Mouse (Mus musculus): Measurements from ENCODE around the gene Camk1g.

The Camk1g gene

DNA sequence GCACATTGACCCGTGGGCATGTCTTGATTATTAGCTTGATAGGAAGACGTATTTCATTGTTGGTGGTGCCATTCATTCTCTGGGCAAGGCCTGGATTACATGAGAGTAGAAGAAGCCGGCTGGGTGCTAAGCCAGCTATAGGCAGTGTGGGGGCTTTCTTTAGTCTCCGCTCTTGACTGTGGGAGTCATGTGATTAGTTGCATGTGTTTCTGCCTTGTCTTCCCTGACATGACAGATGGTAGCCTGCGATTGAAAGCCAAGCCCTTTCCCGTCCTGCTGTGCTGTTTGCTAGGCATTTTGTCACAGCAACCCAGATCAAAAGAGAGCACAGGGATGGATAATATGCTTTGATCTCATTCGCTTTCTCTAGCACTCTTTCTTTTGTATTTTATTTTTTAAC is 64.7 kb downstream of the Camk1g start:
- CTCF ChIA-PET: no interaction called here

DNA sequence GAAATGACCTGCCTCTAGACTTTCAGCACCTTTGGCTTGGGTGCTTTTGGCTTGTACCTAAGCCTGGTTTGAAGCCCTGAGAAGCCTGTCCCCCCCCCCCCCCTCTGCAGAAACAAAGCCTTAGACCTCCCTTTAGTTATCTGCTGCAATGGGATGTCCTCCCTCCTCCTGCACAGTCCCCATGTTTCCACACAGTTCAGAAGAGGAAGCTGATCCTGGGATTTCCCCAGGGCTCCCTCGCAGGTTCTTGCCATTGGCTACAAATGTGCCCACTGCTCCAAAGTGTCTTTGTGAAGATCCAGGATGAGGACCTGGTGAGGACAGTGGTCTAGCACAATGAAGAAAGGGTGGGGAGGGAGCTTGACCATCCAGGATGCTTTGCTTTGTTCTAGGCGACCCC is 67.0 kb downstream of the Camk1g start:
- CTCF ChIA-PET: no interaction called here

DNA sequence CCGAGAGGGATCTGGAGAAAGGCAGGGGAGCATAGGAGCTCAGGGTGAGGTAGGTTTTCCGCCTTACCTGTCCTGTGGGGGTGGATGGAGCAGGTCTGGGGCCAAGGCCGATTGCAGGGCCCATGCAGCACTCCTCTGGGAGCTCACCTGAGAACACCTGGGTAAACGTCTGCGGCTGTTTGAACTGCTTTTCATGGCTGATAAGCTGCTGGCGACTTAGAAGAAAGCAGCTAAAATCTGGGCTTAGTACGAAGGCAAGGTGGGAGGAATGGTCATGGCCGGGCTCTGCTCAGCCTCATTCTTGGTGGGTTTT is 68.0 kb downstream of the Camk1g start:
- CTCF ChIA-PET: no interaction called here

DNA sequence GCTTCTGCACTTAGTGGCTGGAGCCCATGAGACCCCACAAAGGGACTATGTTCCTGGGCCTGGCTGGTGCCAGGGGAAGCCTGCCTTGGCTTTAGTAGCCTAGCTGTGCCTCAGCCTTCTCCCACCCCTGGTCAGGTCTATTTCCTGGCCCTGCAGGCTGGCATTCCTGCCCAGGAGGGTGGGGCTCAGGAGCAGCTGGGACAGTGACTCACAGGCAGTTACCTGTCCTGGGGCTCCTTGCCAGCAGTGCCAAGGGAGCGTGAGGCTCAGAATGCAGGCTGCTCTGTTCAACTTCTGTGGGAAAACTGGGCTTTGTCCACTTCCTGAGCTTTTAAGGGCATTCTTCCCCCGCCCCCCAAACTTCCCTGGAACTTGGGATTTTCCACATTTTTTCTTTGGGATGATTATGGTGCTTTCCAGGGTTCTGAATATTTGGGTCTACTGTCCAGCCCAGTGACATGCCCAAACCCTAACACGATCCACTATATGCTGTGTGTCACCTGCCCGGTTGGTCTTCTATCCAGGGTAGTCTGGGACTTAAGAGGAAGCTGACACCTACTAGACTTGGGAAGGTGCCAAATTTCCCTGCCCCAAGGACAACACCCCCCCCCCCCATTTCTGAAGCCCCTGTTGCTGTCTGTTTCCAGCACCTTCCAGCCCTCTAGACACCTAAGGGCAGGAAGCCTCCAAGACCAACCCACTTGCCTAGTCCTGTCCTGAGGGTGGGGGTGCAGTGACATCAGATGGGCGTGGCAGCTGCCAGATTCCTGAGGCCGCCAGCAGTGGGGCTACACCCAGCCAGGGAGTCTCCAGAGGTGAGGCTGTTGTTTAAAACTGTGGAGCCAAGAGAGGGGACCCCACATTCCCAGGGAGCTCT is 68.6 kb downstream of the Camk1g start:
- CTCF ChIA-PET: no interaction called here

DNA sequence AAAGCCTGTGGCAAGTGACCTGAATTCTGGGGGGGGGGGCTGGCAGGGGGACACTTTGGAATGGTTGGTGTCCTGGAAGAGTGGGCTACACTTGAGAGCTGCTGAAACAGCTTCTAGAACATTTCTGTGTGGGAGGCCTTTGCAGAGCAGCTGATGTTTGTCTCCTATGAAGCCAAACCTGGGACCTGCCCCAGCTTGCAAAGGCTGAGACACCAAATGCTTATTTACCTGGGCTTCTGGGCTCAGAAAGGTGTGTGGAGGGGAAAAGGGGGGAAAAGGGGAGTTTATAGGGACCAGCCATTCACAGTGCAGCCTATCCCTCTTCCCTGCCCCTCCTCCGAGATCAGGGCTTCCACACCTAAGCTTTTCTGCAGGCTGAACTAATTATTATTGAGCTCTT is 70.1 kb downstream of the Camk1g start:
- CTCF ChIA-PET: no interaction called here

DNA sequence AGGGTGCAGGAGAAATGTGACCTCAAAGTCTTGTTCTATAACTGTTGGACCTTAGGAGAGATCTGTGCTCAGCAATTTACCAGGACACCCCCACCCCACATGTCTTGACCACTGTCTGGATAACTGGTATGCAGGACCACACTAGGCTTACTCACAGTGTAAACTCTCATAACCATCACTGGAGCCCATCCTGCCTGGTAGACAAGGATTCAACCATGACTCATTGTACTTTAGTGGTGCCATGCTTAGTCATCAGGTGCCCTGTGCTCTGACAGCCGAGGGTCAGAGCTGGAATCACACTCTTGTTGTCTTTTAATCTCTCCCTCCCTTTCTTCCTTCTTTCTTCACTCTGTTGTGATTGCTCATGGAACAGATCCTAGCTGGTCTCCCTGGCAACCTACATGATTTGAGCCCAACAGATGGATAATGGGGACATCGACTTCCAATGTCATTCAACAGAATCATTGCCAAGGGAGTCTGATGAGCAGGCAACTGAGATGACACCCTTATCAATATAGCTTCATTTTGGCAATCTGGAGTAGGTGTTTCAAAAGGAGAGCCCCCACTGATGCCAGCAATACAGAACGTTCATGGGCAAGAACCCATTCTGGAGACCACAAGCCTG is 71.8 kb downstream of the Camk1g start:
- CTCF ChIA-PET: no interaction called here

All from spleen, embryonic (tissue).